Mouse (Mus musculus) heart, postnatal 0 days (tissue): ENCODE results near the gene Hip1r.

Experiments used
- CTCF ChIP-seq: IDR thresholded peaks from 2 replicates; pipeline ENCODE4 v1.5.1; 2016; ENCODE audit warnings: antibody characterized with exemption, control low read depth, low read depth
- EP300 ChIP-seq: IDR thresholded peaks from 2 replicates; pipeline ENCODE4 v1.6.1; 2016; ENCODE audit warnings: antibody characterized with exemption, low read depth

GRCm38 (mm10) chr5:124025587-124026441 lies 52.4 kb downstream of the Hip1r start:
- TF ChIP-seq EP300 (no peak), CTCF (no peak)
